Comparison of ENCODE assay signal across 20 mouse cellular contexts in the genomic region with DNA sequence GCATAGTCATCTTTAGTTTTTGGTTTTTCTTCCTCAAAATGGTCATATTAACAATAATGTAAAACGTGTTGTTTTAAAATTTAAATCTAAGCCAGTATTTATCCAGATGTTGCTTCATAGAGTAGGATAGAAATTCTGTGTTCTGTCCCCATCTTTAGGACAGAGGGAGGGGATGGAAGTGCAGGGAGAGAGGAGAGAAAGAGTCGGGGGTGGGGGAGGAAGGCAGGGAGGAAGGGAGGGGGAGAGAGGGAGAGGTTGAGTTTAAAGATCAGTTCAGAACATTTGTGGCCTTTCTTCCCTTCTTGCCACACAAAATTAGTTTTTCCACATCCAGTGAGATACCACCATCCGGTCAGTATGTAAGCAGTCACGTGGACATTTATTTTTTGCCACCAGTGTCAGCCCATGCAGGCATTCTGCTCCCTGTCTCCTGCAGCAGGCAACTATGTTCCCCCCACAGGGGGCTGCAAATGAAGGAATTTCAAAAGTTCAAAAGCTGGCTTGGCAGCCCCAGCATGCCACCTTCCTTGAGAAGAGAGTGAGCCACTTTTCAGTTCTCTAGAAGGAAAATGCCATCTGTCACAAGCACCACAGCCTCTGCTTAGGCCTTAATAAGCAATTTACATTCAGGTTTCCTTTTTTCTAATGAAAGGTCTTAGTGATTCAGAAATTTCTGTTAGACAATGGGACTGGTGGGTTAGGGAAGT.
DNase-seq lines count a peak whose midpoint lies in the region; ATAC-seq and TF ChIP-seq lines count a peak whose summit lies in the region.
"Had no signal": no experiment of that assay in that cellular context is flagged by ENCODE, and none has a peak within 500 bp of the region (broad histone marks: within the 10 kb centered on the region; RNA-seq: fewer than 3 reads in every experiment).

No protein-coding gene starts in this region.

- no peak overlapping the region for H3K4me3 ChIP-seq in neural tube, embryonic 11.5 days (ENCODE audit: low read depth, low read length)
- no peak overlapping the region for H3K4me3 ChIP-seq in neural tube, embryonic 15.5 days (replicated peaks)
- H3K4me3 ChIP-seq in forebrain, postnatal 0 days (ENCODE audit: low read depth, low read length), result no peak overlapping the region
- no peak overlapping the region for H3K4me3 ChIP-seq in gastrocnemius, adult 2 months
- no peak overlapping the region for H3K4me3 ChIP-seq in heart, adult 2 months
- H3K4me3 ChIP-seq: heart, embryonic 10.5 days; limb, embryonic 15.5 days; stomach, embryonic 15.5 days had no signal

- no peak for TF ChIP-seq CTCF in forebrain, postnatal 0 days (IDR thresholded peaks at IDR 0.05; ENCODE audit: low read depth)
- no peak for TF ChIP-seq CTCF in gastrocnemius, adult 2 months (IDR thresholded peaks at IDR 0.05)
- TF ChIP-seq CTCF in heart, adult 2 months (IDR thresholded peaks at IDR 0.05), result no peak

- no peaks in the 10 kb centered on the region for H3K27me3 ChIP-seq in neural tube, embryonic 11.5 days (ENCODE audit: control insufficient read depth, insufficient read depth, low read length)
- no peaks in the 10 kb centered on the region for H3K27me3 ChIP-seq in neural tube, embryonic 15.5 days (replicated peaks)
- H3K27me3 ChIP-seq in forebrain, postnatal 0 days (ENCODE audit: insufficient read depth, low read length), result no peaks in the 10 kb centered on the region
- H3K27me3 ChIP-seq in heart, adult 2 months (ENCODE audit: control insufficient read depth, insufficient read depth, low read length), result no peaks in the 10 kb centered on the region
- H3K27me3 ChIP-seq: limb, embryonic 15.5 days; stomach, embryonic 15.5 days had no signal

- intact Hi-C loops in gastrocnemius, adult 2 months (cut with DNase I), result no loop called here
- intact Hi-C loops in heart, adult 2 months (cut with DNase I), result no loop called here

- no peak for TF ChIP-seq EP300 in heart, adult 2 months (IDR thresholded peaks at IDR 0.05; ENCODE audit: insufficient read depth, low read depth, low read length)

- no peaks in the 10 kb centered on the region for H3K79me2 ChIP-seq in heart, adult 2 months (replicated peaks; ENCODE audit: control insufficient read depth, insufficient read depth, low read length)

- WGBS in neural tube, embryonic 11.5 days, result 27% methylated on average over 4 of the region's 4 CpGs
- WGBS in neural tube, embryonic 15.5 days, result 24% methylated on average over 4 of the region's 4 CpGs
- 15% methylated on average over 4 of the region's 4 CpGs for WGBS in forebrain, postnatal 0 days
- 19% methylated on average over 4 of the region's 4 CpGs for WGBS in heart, adult 2 months

- DNase-seq in embryo, embryonic 11 days, result peak; percentile 25
- DNase-seq in embryo, embryonic 9.5 days (ENCODE audit: extremely low spot score), result no peak
- DNase-seq in neural tube, embryonic 11.5 days (ENCODE audit: low spot score), result peak; percentile 29
- DNase-seq in forebrain, postnatal 0 days, result peak; percentile 30
- DNase-seq in retina, postnatal 1 day, result peak; percentile 70
- no peak for DNase-seq in gastrocnemius, adult 2 months
- no peak for DNase-seq in heart, adult 2 months
- DNase-seq: adrenal gland, postnatal 10 days; cerebellum, adult 18-20 months; gastrocnemius, postnatal 36 days; heart, postnatal 10 days; kidney, adult 8-10 months; kidney, postnatal 36 days; lung, adult 18-20 months; lung, postnatal 36 days; thymus, adult 2 months had no signal

- H3K9ac ChIP-seq in neural tube, embryonic 11.5 days (ENCODE audit: low read length), result no peak overlapping the region
- H3K9ac ChIP-seq in neural tube, embryonic 15.5 days (replicated peaks), result no peak overlapping the region
- no peak overlapping the region for H3K9ac ChIP-seq in forebrain, postnatal 0 days
- H3K9ac ChIP-seq in heart, adult 2 months (ENCODE audit: low read depth, low read length), result no peak overlapping the region
- H3K9ac ChIP-seq: limb, embryonic 15.5 days; stomach, embryonic 15.5 days had no signal

- no peak for TF ChIP-seq POLR2A in heart, adult 2 months (IDR thresholded peaks at IDR 0.05; ENCODE audit: insufficient read depth, low read depth, low read length)

- peak; percentile 45; the same call in 1 of the 2 replicates for ATAC-seq in neural tube, embryonic 11.5 days (ENCODE audit: insufficient read depth, low FRiP score, low TSS enrichment)
- ATAC-seq in neural tube, embryonic 15.5 days (ENCODE audit: low FRiP score), result no peak
- ATAC-seq in forebrain, postnatal 0 days, result peak; percentile 54; the same call in 1 of the 2 replicates

- no peak overlapping the region for H3K4me2 ChIP-seq in neural tube, embryonic 11.5 days (ENCODE audit: low read depth)
- no peak overlapping the region for H3K4me2 ChIP-seq in neural tube, embryonic 15.5 days
- H3K4me2 ChIP-seq in forebrain, postnatal 0 days (ENCODE audit: low read depth), result no peak overlapping the region
- H3K4me2 ChIP-seq: limb, embryonic 15.5 days; stomach, embryonic 15.5 days had no signal

- no peak overlapping the region for H3K27ac ChIP-seq in neural tube, embryonic 11.5 days (ENCODE audit: low read depth, low read length)
- no peak overlapping the region for H3K27ac ChIP-seq in neural tube, embryonic 15.5 days (replicated peaks)
- peak overlapping the region; percentile 15; the same call in 1 of the 2 replicates for H3K27ac ChIP-seq in forebrain, postnatal 0 days (ENCODE audit: low read depth, low read length)
- H3K27ac ChIP-seq in gastrocnemius, adult 2 months, result no peak overlapping the region
- H3K27ac ChIP-seq in heart, adult 2 months, result no peak overlapping the region
- H3K27ac ChIP-seq: heart, embryonic 10.5 days; limb, embryonic 15.5 days; stomach, embryonic 15.5 days had no signal

- no peaks in the 10 kb centered on the region for H3K9me3 ChIP-seq in neural tube, embryonic 11.5 days (ENCODE audit: control insufficient read depth, low read length)
- no peaks in the 10 kb centered on the region for H3K9me3 ChIP-seq in neural tube, embryonic 15.5 days (replicated peaks)
- no peaks in the 10 kb centered on the region for H3K9me3 ChIP-seq in forebrain, postnatal 0 days (ENCODE audit: low read length)
- H3K9me3 ChIP-seq: heart, embryonic 10.5 days; limb, embryonic 15.5 days; stomach, embryonic 15.5 days had no signal

- H3K36me3 ChIP-seq in neural tube, embryonic 11.5 days (ENCODE audit: control insufficient read depth, insufficient read depth, low read length), result no peaks in the 10 kb centered on the region
- H3K36me3 ChIP-seq in neural tube, embryonic 15.5 days, result no peaks in the 10 kb centered on the region
- no peaks in the 10 kb centered on the region for H3K36me3 ChIP-seq in forebrain, postnatal 0 days (ENCODE audit: insufficient read depth)
- no peaks in the 10 kb centered on the region for H3K36me3 ChIP-seq in heart, adult 2 months (ENCODE audit: control insufficient read depth, insufficient read depth, low read length)
- H3K36me3 ChIP-seq: heart, embryonic 10.5 days; limb, embryonic 15.5 days; stomach, embryonic 15.5 days had no signal

- no peaks in the 10 kb centered on the region for H3K4me1 ChIP-seq in neural tube, embryonic 11.5 days (ENCODE audit: control insufficient read depth, insufficient read depth, low read length)
- peaks cover 4% of the 10 kb centered on the region; the same call in 1 of the 2 replicates for H3K4me1 ChIP-seq in neural tube, embryonic 15.5 days
- H3K4me1 ChIP-seq in forebrain, postnatal 0 days (ENCODE audit: insufficient read depth), result peaks cover 5% of the 10 kb centered on the region; the same call in 1 of the 2 replicates
- no peaks in the 10 kb centered on the region for H3K4me1 ChIP-seq in heart, adult 2 months (ENCODE audit: control insufficient read depth, insufficient read depth, low read length)
- H3K4me1 ChIP-seq: heart, embryonic 10.5 days; limb, embryonic 15.5 days; stomach, embryonic 15.5 days had no signal

Comparison
In these comparisons a context has a peak if more than half of its experiments do, and no peak if none do; other contexts are left out.
1. DNase-seq: peak in embryo, embryonic 11 days (single experiment), neural tube, embryonic 11.5 days (single experiment), forebrain, postnatal 0 days (single experiment) and retina, postnatal 1 day (single experiment); none in embryo, embryonic 9.5 days (single experiment), gastrocnemius, adult 2 months (single experiment) and heart, adult 2 months (0 of 2).